Mouse (Mus musculus) left cerebral cortex, postnatal 36 days (tissue): Measurements from ENCODE around the gene Tmem242. TPM values are rescaled to one million over a fixed set of nuclear protein-coding genes. Genes with fewer than 3 reads are reported as not detected.

Experiments used
- DNase-seq, 2 experiments: peaks; one replicate each; pipeline ENCODE4 v3.0.0; 2021 to 2022; ENCODE audit warnings: low spot score in 2 of 2, mixed read lengths in 1 of 2
- intact Hi-C: fragments of 180-260 bp; cut with DNase I; formaldehyde crosslinking; loops from one replicate; pipeline ENCODE4 v1.15.1; 2025
- total RNA-seq, 2 experiments: library from RNA; stranded (reverse); gene quantifications; 2 replicates each; pipeline ENCODE4 v1.2.3; 2021

Gene Tmem242
- total RNA-seq, 2 experiments from 2014 or later = 91.3 to 94.5 TPM

GRCm38 (mm10) chr17:5419056-5419455 lies 21.0 kb downstream of the Tmem242 start:
- intact Hi-C loops = no loop called here
- no peak for DNase-seq

- DNase-seq = no peak
- intact Hi-C loops = no loop called here
Observed at GRCm38 (mm10) chr17:5418545-5418944, 21.5 kb downstream of the Tmem242 start, which contains the start of gene Ldhal6b. Gene Ldhal6b (minus strand): TSS chr17:5418767.

GRCm38 (mm10) chr17:5416518-5416917 lies 23.5 kb downstream of the Tmem242 start:
- intact Hi-C loops = no loop called here
- no peak for DNase-seq

DNA sequence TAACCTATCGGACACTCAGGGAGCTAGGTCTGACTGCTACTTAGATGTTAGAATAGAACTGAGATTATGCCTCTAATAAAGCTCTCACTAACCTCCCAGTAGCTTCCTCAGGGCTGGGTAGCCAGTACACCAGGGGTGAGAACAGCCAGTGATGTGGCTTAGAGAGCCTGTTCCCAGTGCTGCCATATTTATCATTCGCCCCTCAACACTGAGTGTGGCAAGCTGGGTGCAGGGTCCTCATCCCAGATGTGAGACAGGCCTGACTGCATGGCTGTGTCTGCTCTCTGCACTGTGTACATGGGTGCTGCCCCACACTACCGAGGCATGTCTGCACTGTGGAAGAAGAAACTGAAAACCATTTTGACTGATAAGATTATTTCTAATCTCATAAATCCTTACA lies 26.0 kb downstream of the Tmem242 start:
- DNase-seq = no peak
- intact Hi-C loops = no loop called here

GRCm38 (mm10) chr17:5413350-5413749 lies 26.7 kb downstream of the Tmem242 start:
- intact Hi-C loops = no loop called here
- no peak for DNase-seq

DNA sequence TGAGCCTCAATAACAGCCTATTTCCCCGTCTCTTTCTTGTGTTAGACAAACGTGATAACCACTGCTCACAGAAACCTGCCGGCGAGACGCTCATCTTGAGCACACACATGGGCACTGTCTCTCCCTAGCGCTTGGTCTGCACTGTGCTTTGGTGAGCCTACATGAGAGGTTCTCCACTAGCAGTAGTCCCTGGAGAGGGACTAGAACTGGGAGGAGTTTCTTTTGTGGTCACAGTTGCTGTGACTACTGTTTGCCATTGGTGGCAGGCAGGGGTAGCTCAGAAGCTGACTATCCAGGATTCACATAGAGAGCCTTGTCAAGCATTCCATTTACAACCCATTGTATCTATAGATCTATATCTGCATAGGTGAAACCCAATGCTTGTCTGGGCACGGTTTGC lies 27.3 kb downstream of the Tmem242 start:
- no peak for DNase-seq
- intact Hi-C loops = no loop called here

DNA sequence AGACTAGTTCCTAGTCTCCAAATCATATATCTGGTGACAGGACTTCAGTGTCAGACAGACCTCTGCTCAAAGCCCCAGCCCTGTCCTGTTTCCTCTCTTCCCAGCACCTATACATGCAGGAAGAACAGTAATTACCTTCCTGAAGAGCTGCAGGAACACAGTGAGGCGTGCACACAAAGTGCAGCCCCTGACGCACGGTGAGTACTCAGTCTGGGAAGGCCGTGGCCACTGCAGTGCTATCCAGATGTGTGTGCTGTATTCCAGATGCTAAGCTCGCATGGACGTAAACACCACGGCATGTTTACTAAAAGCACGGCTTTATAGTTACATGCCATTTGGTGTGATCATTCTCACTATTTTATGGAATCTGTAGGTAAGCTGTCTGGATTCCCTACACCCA lies 27.8 kb downstream of the Tmem242 start:
- DNase-seq = no peak
- intact Hi-C loops = no loop called here

- DNase-seq = no peak
- intact Hi-C loops = no loop called here
Observed at GRCm38 (mm10) chr17:5411205-5411604, 28.9 kb downstream of the Tmem242 start.

GRCm38 (mm10) chr17:5410336-5410735 lies 29.7 kb downstream of the Tmem242 start:
- intact Hi-C loops = no loop called here
- no peak for DNase-seq

DNA sequence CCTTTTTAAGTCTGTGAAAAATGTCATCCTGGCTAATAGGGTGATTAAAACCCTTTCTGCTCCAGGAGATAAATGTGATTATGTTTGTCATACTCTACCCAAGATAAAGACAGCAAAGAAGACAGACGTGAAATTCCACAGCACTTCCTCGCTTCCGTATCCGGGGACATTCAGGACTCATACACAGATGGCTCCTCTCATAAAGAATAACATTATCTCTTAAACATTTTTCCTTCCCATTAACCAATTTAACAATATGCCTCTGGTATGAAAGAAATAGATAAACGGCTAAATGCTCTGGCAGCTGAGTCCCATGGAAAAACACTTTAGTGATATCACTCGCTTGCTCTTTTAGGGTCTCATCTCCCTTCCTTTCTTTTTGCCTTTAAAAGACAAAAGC lies 33.0 kb downstream of the Tmem242 start:
- intact Hi-C loops = no loop called here
- no peak for DNase-seq

GRCm38 (mm10) chr17:5406566-5406965 lies 33.5 kb downstream of the Tmem242 start:
- intact Hi-C loops = no loop called here
- DNase-seq = no peak

DNA sequence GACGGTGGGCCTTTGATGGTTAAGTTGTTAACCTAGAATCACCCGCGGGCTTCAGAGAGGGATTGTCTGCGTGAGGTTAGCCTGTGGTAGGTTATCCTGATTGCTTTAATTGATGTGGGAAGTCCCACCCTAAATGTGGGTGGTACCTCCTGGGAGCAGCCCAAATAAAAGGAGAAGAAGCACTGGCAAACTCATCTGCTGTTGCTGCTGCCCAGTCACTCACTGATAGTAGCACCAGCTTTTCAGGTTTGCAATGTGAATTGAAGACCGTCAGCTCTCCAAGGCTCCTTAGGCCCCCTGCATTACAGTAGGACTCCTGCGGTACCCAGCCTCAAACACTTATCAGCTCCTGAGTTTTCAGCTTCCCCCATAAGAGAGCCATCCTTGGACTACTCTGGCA lies 36.2 kb downstream of the Tmem242 start:
- no peak for DNase-seq
- intact Hi-C loops = no loop called here

DNA sequence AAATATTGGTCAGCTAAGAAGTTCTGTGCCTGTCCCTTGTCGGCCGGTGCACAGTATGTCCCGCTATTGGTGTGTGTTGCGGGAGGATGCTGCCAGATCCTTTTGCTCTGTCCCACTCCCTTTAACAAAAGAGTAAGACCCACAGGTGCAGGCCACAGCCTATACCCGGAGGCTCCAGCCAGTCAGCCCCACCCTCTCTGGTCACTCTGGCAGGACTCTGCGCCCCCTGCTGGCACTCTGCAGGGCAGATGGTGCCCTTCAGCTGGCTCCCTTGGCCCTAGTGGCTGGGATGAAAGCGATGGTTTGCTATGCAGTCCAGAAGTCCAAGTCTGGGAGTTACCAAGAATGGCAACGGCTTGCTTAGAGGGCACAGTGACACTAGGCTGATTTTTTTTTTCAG lies 37.4 kb downstream of the Tmem242 start:
- DNase-seq = peak in 1 of 2 experiments; percentile 54
- intact Hi-C loops = no loop called here

DNA sequence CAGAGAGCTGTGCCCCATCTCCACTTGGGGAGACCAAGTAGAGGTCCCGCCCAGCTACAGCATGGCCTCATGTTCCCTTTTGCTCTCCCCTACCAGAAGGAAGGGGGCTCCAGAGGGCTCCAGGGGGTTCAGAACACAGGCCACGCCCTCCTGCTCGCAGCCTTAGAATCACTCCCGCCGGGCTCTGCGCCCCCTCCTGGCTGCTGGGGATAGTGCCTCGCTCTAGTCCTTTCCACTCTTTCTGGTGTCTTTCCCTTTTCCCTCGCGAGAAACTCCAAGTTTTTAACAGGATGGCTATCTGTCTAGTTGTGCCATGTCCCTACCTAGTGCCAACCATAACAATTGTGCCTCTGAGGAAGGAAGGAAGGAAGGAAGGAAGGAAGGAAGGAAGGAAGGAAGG lies 38.0 kb downstream of the Tmem242 start:
- intact Hi-C loops = no loop called here
- DNase-seq = no peak

DNA sequence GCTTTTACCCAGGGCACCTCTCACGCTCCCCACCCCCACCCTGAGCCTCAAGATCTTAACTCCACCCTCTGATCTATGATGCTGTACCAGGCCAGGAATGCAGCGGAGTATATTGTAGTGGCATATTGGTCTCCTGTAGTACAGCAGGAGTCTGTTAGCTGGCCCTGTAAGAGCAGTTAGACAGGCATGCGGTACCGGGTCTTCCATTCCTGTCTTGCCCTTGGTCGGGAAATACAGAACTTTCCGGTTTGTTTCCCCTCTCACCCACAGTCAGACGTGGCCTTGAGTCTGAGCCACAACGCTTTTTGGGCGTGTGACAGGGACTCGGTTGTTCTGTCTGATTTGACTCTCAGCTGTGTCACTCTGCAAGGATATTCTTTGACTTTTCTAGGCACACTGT lies 38.8 kb downstream of the Tmem242 start:
- intact Hi-C loops = no loop called here
- no peak for DNase-seq

- intact Hi-C loops = no loop called here
- DNase-seq = peak; percentile 51 to 62
Observed at GRCm38 (mm10) chr17:5400435-5401090, 39.5 kb downstream of the Tmem242 start.

DNA sequence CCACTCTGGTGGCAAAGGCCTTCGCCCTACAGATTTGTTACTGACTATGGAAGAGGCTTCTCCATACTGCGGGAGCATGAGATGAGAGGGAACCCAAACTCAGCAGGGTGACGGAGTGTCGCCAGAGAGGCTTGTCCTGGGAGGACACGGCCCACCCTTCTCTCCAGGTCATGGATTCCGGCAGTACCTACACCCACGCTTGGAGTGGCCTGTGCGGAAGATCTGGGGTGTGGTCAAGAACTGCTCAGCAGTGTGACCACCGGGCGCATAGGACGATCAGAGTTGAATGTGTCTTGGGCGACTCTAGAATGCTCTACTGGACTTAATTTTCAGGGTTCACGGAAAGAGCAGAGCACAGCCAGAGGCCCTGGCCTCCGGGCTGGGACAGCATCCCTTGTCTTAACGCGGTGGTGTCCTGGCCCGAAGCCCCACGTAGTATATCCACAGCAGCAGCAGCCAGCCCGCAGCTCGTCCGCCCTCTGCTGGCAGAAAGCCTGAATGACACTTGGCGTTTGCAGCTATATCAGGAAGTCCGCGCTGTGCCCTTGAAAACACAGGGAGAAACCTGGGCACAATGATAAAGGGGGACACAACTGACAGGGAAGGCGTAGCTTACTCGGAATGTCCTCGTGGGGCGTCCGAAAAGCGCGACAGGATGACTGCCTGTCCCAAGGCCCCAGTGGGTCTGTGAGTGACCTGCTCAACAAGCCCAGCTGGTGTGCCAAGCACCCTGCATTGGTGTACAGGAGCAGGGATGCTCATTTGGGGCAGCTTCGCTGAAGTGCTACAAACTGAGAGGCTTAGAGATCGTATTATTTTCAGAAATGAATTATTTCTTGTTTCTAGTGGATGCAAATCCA lies 42.7 kb downstream of the Tmem242 start:
- intact Hi-C loops = loop anchor here (5.0 to 10.0 kb wide), 4 partner anchors 65 to 393 kb away; no protein-coding TSS in a partner anchor
- DNase-seq = peak; percentile 80 to 84

- peak in 1 of 2 experiments; percentile 52 for DNase-seq
- intact Hi-C loops = loop anchor here (5.0 to 10.0 kb wide), 4 partner anchors 64 to 391 kb away; no protein-coding TSS in a partner anchor
Observed at GRCm38 (mm10) chr17:5396213-5396612, 43.8 kb downstream of the Tmem242 start.

DNA sequence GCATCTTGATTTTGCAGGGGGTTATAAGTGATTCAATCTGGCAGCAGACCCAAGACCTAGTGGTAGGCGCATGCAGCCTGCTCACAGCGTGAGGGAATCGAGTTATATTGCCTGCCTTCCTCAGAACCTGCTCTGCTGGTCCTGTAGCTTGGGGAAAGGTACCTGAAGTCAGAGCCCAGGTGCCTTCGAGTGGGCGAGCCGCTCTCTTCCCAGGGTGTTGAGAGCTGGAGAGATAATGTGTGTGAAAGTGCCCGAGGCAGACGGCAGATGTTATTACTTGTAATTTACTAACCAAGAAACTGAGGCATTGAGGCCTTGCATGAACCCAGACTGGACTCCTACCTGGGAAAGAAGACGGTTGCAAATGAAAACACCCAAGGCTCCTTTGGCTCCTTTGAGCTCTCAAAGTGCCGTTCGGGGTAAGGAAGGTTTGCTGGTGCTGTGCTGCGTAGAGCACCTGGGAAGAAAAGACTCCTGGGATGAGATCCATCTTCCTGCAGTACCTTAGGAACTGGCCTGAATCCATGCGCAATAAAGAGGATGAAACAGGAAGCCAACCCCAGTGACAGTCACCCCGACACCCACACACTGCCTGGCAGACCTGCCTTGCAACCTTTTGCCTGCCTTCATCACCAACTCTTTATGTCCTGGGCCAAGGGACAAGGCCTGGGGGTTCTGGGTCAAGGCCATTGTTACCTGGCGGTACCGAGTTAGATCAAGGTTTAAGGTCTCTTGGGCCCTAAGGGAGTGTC lies 44.4 kb downstream of the Tmem242 start:
- intact Hi-C loops = loop anchor here (5.0 to 10.0 kb wide), 4 partner anchors 63 to 391 kb away; no protein-coding TSS in a partner anchor
- no peak for DNase-seq

- DNase-seq = no peak
- intact Hi-C loops = loop anchor here (10.0 kb wide), 1 partner anchor 386 kb away; no protein-coding TSS in a partner anchor
Observed at GRCm38 (mm10) chr17:5390682-5391081, 49.4 kb downstream of the Tmem242 start.
